Mouse (Mus musculus) right cerebral cortex, adult 2 months (tissue): ENCODE measurements around the gene Shank3.

Experiments used
- DNase-seq, 2 experiments: peaks; one replicate each; pipeline ENCODE4 v3.0.0; 2021 to 2022; ENCODE audit warnings: low spot score in 2 of 2

Gene Shank3

DNA sequence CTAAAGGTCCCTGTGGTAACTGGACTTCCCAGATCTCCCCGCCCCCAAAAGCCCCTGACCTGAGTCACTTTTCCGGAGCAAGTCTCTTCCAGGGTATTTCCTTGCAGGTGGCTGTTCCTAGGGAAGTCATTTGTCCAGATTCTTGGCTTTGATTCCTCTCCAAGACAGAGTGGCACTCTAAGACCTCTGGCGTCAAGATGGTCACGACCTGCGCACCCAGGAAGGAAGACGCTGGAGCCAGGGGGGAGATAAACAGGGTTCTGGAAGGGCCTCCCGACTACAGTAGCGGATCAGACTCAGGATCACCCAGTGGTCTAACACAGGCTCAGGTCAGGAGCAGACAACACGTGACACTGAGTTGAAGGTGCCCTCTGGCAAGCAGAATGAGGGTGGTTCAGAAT, 22.3 kb upstream of the Shank3 start, which contains the start of gene Arsa:
Arsa (minus strand) TSS at position 335 of the 401 bp plus-strand sequence.
- no peak for DNase-seq

- DNase-seq, result no peak
Measured at GRCm38 (mm10) chr15:89477806-89478205, 21.6 kb upstream of the Shank3 start.

- no peak for DNase-seq
Measured at GRCm38 (mm10) chr15:89478622-89479021, 20.8 kb upstream of the Shank3 start.

DNA sequence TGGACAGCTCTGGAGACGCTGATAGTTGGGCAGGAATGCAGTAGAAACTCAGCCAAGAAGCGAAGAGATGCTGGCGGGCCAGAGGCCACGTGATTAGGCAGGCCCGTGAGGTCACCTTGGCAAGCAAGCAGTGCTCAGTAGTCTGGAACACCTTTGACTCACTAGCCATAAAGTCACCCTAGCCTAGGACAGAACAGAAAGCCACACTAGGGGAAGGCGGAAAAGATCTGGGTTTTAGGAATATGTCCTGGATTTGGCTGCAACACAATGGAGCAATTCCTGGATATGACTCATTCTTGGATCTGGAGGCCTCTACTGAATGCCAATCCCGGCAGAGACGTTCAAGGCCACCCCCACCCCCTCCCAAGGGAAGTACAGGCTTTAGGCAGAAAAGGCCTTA, 18.8 kb upstream of the Shank3 start:
- no peak for DNase-seq

DNA sequence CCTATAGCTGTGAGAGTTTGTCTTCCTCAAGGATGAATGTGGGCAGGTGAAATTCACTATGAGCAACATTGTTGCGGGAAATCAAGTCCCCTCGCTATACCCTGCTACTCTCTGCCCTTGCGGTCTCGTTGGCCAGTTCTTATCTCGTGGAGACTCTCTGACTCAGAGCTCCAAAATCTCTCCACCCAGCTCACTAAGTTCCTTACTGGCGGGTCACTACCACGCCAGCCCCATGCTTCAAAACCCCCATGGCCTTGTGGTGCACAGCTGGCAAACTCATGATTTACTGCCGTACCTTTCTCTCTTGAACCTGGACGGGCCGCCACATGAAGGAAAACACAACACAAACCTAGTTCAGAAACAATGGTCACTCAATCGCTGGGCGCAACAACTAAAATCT, 11.2 kb upstream of the Shank3 start:
- DNase-seq, result no peak

DNA sequence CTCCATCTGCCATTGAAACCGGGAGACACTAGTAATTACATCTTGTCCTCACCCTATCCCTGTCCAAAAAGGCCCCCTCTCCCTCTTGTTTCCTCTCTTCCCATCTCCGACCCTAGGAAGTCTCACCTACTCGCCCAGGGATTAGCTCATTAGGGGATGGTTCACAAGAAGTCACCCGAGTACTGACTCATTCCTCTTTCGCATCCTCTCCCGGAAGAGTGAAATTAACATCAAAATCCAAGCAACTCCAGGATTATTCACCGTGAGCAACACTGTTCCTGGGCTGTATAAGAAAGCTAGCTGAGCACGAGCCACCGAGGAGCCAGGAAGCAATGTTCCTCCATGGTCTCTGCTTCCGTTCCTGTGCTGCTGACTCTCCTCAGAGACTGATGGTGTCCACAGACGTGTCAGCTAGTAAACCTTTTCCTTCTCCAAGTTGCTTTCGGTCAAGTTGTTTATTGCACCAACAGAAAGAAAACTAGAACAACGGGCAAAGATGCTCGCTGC, 10.8 kb upstream of the Shank3 start:
- DNase-seq, result no peak

- no peak for DNase-seq
Measured at GRCm38 (mm10) chr15:89494970-89495369, 4.5 kb upstream of the Shank3 start.

- DNase-seq, result no peak
Measured at GRCm38 (mm10) chr15:89496131-89496530, 3.3 kb upstream of the Shank3 start.

DNA sequence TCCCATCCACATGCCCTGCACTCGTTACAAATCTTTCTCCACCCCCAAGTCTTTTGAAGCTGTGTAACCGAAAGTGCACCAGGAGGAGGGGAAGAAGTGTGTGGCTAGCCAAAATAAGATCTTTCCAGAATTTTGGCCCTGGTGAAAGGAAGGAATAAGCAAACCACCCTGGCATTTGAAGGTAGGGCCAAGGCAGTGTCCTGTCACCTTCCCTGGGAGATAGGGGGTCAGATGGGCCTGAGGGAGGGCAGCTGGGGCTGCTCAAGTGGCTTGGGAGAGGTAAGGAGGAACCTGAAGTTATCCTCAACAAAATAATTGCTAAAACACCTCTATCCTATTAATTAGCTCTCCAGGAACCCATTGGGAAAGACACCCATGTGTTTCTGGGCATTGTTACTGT, 2.6 kb upstream of the Shank3 start:
- DNase-seq, result no peak

GRCm38 (mm10) chr15:89497391-89498048, 1.9 kb upstream of the Shank3 start:
- DNase-seq, result no peak

DNA sequence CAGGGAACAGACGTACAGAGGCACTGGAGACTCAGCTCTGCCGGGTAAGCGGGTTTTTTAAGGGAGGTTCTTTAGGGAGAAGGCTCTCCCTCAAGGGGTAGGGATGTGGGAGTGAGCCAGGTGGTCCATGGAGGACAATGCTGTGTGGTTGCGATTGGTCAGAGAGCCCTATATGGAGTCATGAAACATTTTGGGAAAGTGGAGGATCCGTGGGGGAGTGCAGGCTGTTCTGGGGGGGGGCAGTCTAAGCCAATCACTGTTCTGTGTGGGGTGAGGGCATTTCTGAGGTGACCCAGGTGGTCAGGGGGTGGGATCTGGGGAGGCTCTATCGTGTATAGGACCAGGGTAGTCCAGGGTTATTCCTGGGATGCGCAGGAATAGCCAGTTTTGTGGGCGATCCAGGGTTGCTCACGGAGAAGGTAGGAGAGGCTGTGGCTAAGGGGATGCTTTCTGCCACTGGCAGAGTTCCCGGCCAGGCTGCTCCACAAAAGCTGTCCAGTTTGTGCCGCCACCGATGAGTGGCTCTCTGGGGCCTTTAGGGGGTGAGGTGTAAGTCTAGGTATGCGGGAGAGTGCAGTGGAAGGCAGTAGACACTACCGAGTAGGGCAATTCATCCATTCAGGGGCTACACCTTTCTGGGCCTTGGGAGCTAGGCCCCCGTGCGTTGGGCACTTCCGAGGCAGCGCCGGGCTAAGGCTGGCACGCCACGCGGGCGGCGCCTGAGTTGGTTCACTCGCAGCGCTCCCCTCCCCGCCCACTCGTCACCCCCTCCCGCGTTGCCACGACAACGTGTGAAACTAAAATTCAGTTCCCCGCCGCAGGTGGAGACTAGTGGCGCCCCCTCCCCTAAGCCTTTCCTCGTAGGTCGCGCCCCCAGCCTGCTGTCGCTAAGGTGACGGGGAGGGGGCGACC, 1.1 kb upstream of the Shank3 start:
- peak; percentile 86 for DNase-seq

DNA sequence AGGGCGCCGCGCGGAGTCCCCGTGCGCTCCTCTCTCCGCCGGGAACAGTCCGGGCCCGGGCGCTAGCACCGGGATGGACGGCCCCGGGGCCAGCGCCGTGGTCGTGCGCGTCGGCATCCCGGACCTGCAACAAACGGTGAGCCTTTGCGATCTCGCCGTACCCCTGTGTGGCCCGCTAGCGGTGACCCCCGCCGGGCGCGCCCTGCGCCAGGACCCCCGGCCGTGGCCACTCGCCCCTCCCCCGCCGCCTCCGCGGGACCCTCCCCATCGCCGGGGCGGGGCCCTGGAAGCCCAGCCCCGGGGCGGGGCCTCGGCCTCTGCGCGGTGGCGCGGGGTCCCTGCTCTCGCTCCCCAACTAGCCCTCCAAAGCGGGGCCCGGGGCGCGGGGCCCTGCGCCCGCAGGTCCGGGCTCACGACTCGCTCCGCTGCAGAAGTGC, 379 bp downstream of the Shank3 start:
- DNase-seq, result peak in 1 of 2 experiments; percentile 58

DNA sequence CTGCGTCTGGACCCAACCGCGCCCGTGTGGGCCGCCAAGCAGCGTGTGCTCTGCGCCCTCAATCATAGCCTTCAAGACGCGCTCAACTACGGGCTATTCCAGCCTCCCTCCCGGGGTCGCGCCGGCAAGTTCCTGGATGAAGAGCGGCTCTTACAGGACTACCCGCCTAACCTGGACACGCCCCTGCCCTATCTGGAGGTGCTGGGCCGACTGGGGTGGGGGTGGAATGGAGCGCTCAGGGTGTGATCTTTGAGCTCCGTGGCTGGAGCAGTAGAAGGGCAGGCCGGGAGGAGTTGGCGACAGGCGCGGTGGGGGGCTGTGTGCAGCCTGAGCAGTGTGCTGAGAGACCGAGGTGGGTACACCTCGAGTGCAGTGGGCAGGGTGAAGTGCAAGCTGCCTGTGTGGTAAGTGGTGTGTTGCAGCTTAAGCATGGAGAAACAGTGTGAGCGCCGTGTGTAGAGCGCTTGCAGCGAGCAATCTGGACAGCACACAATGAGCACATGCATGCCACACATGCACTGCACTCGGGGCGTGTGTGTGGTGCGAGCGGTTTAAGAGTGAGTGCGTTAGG, 883 bp downstream of the Shank3 start:
- peak in 1 of 2 experiments; percentile 48 for DNase-seq

GRCm38 (mm10) chr15:89501321-89501720, 1.9 kb downstream of the Shank3 start:
- DNase-seq, result no peak

DNA sequence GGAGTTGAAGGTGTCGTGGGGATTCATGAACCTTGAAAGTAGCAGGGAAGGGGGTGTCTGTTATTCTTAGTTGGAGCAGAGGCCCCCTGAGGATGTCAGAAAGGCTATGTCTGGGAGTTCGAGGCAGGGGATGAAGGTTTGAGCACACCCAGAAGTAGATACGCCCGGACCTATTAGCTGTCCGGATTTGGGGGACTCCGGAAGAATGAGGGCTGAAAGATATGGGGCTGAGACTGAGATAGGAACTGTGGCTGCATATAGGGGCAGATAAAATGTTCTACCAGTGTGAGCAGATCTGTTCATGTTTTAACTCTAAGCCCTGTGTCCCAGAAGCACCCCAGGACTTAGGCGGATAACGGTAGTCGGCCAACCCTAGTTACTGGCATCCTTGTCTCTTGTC, 5.4 kb downstream of the Shank3 start:
- DNase-seq, result no peak

DNA sequence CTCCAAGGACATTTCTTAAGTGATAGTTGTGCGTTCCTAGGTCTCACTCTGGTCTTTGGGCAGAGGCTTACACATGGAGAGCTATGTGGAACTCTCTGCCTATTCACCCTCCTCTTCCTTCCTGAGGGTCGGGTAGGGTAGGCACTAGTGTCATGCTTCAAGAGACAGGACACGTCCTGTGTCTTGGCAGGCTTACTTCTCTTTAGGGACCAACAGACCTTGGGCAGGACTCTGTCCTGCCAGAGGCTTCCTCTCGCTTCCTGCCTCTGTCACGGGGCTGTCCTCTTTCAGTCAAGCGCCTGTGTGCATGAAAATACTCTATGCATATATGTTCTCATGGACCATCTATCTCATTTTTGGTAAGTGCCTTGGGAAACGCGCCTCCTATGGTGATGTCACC, 8.3 kb downstream of the Shank3 start:
- no peak for DNase-seq

DNA sequence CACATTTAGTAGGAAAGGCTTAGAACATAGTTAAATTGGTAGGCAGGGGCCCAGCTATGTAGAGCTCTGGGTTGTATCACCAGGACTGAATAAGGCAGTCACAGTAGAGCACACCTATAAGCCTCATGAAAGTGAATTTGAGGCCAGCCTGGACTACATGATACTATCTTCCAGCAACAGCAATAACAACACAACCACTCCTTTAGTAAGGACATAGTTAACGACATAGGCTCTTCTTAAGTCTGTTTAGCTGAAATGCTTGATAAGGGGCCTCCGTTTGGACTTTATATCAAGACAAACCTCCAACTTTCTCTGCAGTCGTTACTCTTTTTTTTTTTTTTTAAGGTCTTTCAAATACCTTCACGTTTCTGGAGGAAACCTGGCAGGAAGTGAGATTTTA, 13.3 kb downstream of the Shank3 start:
- DNase-seq, result no peak

- DNase-seq, result no peak
Measured at GRCm38 (mm10) chr15:89521951-89522350, 22.5 kb downstream of the Shank3 start.

- DNase-seq, result no peak
Measured at GRCm38 (mm10) chr15:89522566-89523282, 23.3 kb downstream of the Shank3 start.

GRCm38 (mm10) chr15:89523283-89523832, 23.9 kb downstream of the Shank3 start:
- no peak for DNase-seq

DNA sequence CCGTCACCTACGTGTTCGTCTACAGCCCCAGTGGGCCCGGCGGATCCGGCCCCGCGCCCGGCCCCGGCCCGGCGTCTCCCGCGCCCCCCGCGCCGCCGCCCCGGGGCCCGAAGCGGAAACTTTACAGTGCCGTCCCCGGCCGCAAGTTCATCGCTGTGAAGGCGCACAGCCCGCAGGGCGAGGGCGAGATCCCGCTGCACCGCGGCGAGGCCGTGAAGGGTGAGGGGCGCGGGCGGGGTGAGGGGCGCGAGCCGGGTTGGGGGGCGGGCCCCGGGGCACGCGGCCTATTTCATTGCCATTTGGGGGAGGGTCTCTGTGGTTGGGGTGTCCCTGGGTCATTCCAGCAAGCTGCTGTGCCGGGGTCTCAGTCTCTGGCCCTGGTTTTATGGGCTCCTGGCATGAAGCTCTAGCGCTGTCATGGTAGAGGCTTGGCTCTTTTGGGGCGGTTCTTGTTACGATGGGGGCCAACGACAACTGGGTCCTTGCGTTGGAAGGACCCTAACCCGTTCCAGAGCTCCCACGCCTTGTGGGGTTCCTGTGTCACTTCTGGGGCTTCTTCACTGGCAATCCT, 24.7 kb downstream of the Shank3 start:
- no peak for DNase-seq
